Mouse (Mus musculus): Measurements from ENCODE around the gene Igsf9.

- peak; percentile 34; the same call in 1 of the 2 replicates for TF ChIP-seq TCF12 (IDR thresholded peaks at IDR 0.05; ENCODE audit: low read depth, low read length)
- TF ChIP-seq MAFK (IDR thresholded peaks at IDR 0.05; ENCODE audit: insufficient replicate concordance, low read length), result no peak
- TF ChIP-seq EP300 (IDR thresholded peaks at IDR 0.05; ENCODE audit: low read length), result no peak
- peak in 1 of 2 experiments; percentile 57; a peak in 2 of 4 replicates for TF ChIP-seq CTCF (conservative IDR thresholded peaks at IDR 0.05 in 1 of 2, IDR thresholded peaks at IDR 0.05 in 1 of 2; ENCODE audit: low read depth in 2 of 2, low read length in 2 of 2)
- no peak for TF ChIP-seq POLR2A (IDR thresholded peaks at IDR 0.05; ENCODE audit: low read depth, low read length)
- TF ChIP-seq ZMIZ1 (IDR thresholded peaks at IDR 0.05; ENCODE audit: low read depth, low read length), result no peak
- TF ChIP-seq E2F4 (IDR thresholded peaks at IDR 0.05; ENCODE audit: insufficient replicate concordance, low read depth, low read length), result no peak
- TF ChIP-seq USF1 (IDR thresholded peaks at IDR 0.05; ENCODE audit: low read depth, low read length), result no peak
- TF ChIP-seq SMC3 (IDR thresholded peaks at IDR 0.05; ENCODE audit: low read depth, low read length), result peak; percentile 35
- no peak for TF ChIP-seq TBP (conservative IDR thresholded peaks at IDR 0.05; ENCODE audit: low read depth, low read length)
- no peak for TF ChIP-seq CHD2 (IDR thresholded peaks at IDR 0.05; ENCODE audit: low read length)
- no peak for TF ChIP-seq CHD1 (IDR thresholded peaks at IDR 0.05; ENCODE audit: low read depth, low read length)
- no peak for TF ChIP-seq MEF2A (IDR thresholded peaks at IDR 0.05; ENCODE audit: borderline replicate concordance, low read depth, low read length)
- TF ChIP-seq UBTF (IDR thresholded peaks at IDR 0.05; ENCODE audit: low read depth, low read length), result no peak
Observed at GRCm38 (mm10) chr1:172525027-172525764, 43.6 kb downstream of the Igsf9 start.

Data from CH12.LX (cell line).